In the genomic region with DNA sequence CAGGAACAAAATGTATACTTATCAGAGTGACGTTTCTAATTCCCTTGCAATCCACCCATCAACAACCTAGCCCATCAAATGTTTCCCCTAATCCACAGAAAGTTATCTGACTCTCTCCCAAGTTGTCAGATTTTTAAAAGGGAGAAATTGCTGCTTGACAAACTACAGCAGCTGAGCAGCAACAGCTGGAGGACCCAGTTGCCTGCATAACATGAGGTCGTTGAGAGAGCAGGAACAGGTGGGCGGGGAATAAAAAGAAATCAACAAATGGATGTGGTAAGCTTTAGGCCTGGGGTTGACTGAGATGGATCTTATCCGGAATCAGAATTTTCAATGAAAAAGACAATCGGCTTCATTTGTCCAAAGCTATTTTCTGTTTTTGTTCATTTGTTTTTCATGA, we compare ENCODE assay signal across 16 mouse cellular contexts.
A peak's percentile ranks its signal among the peaks of the same experiment; 100 is the strongest.
DNase-seq lines count a peak whose midpoint lies in the region; ATAC-seq and TF ChIP-seq lines count a peak whose summit lies in the region.
"Had no signal": no experiment of that assay in that cellular context is flagged by ENCODE, and none has a peak within 500 bp of the region (broad histone marks: within the 10 kb centered on the region; RNA-seq: fewer than 3 reads in every experiment).

No protein-coding gene starts in this region.

- intact Hi-C loops in heart, adult 2 months (cut with DNase I): no loop called here

- peak; percentile 87 for DNase-seq in heart, adult 11 months
- no peak for DNase-seq in heart, adult 2 months
- DNase-seq in layer of hippocampus, adult 2 months (ENCODE audit: low spot score in 2 of 2): no peak
- DNase-seq in layer of hippocampus, adult 9-11 months: no peak
- DNase-seq in limb, embryonic 14.5 days (ENCODE audit: low spot score): peak; percentile 64
- DNase-seq: adrenal gland, postnatal 14 days; cerebellum, adult 9-11 months; kidney, adult 2 months; kidney, postnatal 36 days; layer of hippocampus, postnatal 36 days had no signal

- ATAC-seq in embryonic facial prominence, embryonic 15.5 days (ENCODE audit: insufficient number of reproducible peaks, low FRiP score, low TSS enrichment, low read depth): 0 out of 2 replicates have a peak, but pooled peaks have one; percentile 0
- peak; percentile 70 for ATAC-seq in limb, embryonic 14.5 days (ENCODE audit: low FRiP score, low read depth)
- ATAC-seq in kidney, embryonic 15.5 days (replicated peaks; ENCODE audit: low FRiP score): no peak
- ATAC-seq: CD4-positive, CD25-positive, alpha-beta regulatory T cell, adult 4 months; midbrain, embryonic 13.5 days had no signal

- no peak for TF ChIP-seq EP300 in heart, adult 2 months (IDR thresholded peaks at IDR 0.05; ENCODE audit: insufficient read depth, low read depth, low read length)

- TF ChIP-seq POLR2A in heart, adult 2 months (IDR thresholded peaks at IDR 0.05; ENCODE audit: insufficient read depth, low read depth, low read length): no peak
- TF ChIP-seq POLR2A in limb, embryonic 14.5 days (IDR thresholded peaks at IDR 0.05; ENCODE audit: borderline replicate concordance, extremely low read depth, insufficient read depth, insufficient read length): no peak

- no peaks in the 10 kb centered on the region for H3K36me3 ChIP-seq in heart, adult 2 months (ENCODE audit: control insufficient read depth, insufficient read depth, low read length)
- no peaks in the 10 kb centered on the region for H3K36me3 ChIP-seq in embryonic facial prominence, embryonic 15.5 days
- no peaks in the 10 kb centered on the region for H3K36me3 ChIP-seq in limb, embryonic 14.5 days (ENCODE audit: control insufficient read depth, insufficient read depth, low read length)
- no peaks in the 10 kb centered on the region for H3K36me3 ChIP-seq in kidney, embryonic 15.5 days
- H3K36me3 ChIP-seq: heart, embryonic 12.5 days; midbrain, embryonic 13.5 days had no signal

- H3K4me3 ChIP-seq in heart, adult 2 months: no peak overlapping the region
- no peak overlapping the region; the same call in 1 of the 2 replicates for H3K4me3 ChIP-seq in layer of hippocampus, adult 2 months
- H3K4me3 ChIP-seq in embryonic facial prominence, embryonic 15.5 days (replicated peaks): no peak overlapping the region
- H3K4me3 ChIP-seq in limb, embryonic 14.5 days (replicated peaks; ENCODE audit: low read length): no peak overlapping the region
- no peak overlapping the region for H3K4me3 ChIP-seq in kidney, embryonic 15.5 days (replicated peaks)
- H3K4me3 ChIP-seq: heart, embryonic 12.5 days; midbrain, embryonic 13.5 days had no signal

- H3K9me3 ChIP-seq in embryonic facial prominence, embryonic 15.5 days (replicated peaks): no peaks in the 10 kb centered on the region
- H3K9me3 ChIP-seq in limb, embryonic 14.5 days (ENCODE audit: control insufficient read depth, low read length): no peaks in the 10 kb centered on the region
- H3K9me3 ChIP-seq in kidney, embryonic 15.5 days (replicated peaks): no peaks in the 10 kb centered on the region
- H3K9me3 ChIP-seq: heart, embryonic 12.5 days; midbrain, embryonic 13.5 days had no signal

- H3K27me3 ChIP-seq in heart, adult 2 months (ENCODE audit: control insufficient read depth, insufficient read depth, low read length): 0 out of 2 replicates have a peak, but pooled peaks cover 1% of the 10 kb centered on the region
- no peaks in the 10 kb centered on the region for H3K27me3 ChIP-seq in embryonic facial prominence, embryonic 15.5 days
- peaks cover 4% of the 10 kb centered on the region; the same call in 1 of the 2 replicates for H3K27me3 ChIP-seq in limb, embryonic 14.5 days (ENCODE audit: control insufficient read depth, insufficient read depth, low read length)
- H3K27me3 ChIP-seq in kidney, embryonic 15.5 days: peaks cover 21% of the 10 kb centered on the region
- H3K27me3 ChIP-seq: heart, embryonic 12.5 days; midbrain, embryonic 13.5 days had no signal

- H3K79me2 ChIP-seq in heart, adult 2 months (replicated peaks; ENCODE audit: control insufficient read depth, insufficient read depth, low read length): no peaks in the 10 kb centered on the region

- no peak overlapping the region; the same call in 1 of the 2 replicates for H3K27ac ChIP-seq in heart, adult 2 months
- peak overlapping the region; percentile 99 for H3K27ac ChIP-seq in layer of hippocampus, adult 2 months
- H3K27ac ChIP-seq in embryonic facial prominence, embryonic 15.5 days (replicated peaks): peak overlapping the region; percentile 51; the same call in 1 of the 2 replicates
- H3K27ac ChIP-seq in limb, embryonic 14.5 days (replicated peaks; ENCODE audit: low read depth, low read length): no peak overlapping the region
- H3K27ac ChIP-seq in kidney, embryonic 15.5 days: no peak overlapping the region
- H3K27ac ChIP-seq: macrophage had no signal

- 63% methylated on average over 5 of the region's 5 CpGs for WGBS in heart, adult 2 months
- WGBS in embryonic facial prominence, embryonic 15.5 days: 64% methylated on average over 5 of the region's 5 CpGs
- WGBS in limb, embryonic 14.5 days: 64% methylated on average over 5 of the region's 5 CpGs
- WGBS in kidney, embryonic 15.5 days: 67% methylated on average over 5 of the region's 5 CpGs

- TF ChIP-seq CTCF in heart, adult 2 months (IDR thresholded peaks at IDR 0.05): no peak
- no peak for TF ChIP-seq CTCF in layer of hippocampus, adult 2 months (conservative IDR thresholded peaks at IDR 0.05)

- no peak overlapping the region for H3K9ac ChIP-seq in heart, adult 2 months (ENCODE audit: low read depth, low read length)
- H3K9ac ChIP-seq in embryonic facial prominence, embryonic 15.5 days: no peak overlapping the region
- no peak overlapping the region for H3K9ac ChIP-seq in limb, embryonic 14.5 days (ENCODE audit: low read depth, low read length, severe bottlenecking)
- no peak overlapping the region for H3K9ac ChIP-seq in kidney, embryonic 15.5 days
- H3K9ac ChIP-seq: heart, embryonic 12.5 days; midbrain, embryonic 13.5 days had no signal

- no peaks in the 10 kb centered on the region for H3K4me1 ChIP-seq in heart, adult 2 months (ENCODE audit: control insufficient read depth, insufficient read depth, low read length)
- H3K4me1 ChIP-seq in embryonic facial prominence, embryonic 15.5 days: 0 out of 2 replicates have a peak, but pooled peaks cover 9% of the 10 kb centered on the region
- H3K4me1 ChIP-seq in limb, embryonic 14.5 days (ENCODE audit: control insufficient read depth, insufficient read depth, low read length): peaks cover 14% of the 10 kb centered on the region
- peaks cover 9% of the 10 kb centered on the region; the same call in 1 of the 2 replicates for H3K4me1 ChIP-seq in kidney, embryonic 15.5 days

- no peak overlapping the region for H3K4me2 ChIP-seq in embryonic facial prominence, embryonic 15.5 days (replicated peaks)
- no peak overlapping the region for H3K4me2 ChIP-seq in limb, embryonic 14.5 days (replicated peaks; ENCODE audit: low read depth, low read length, severe bottlenecking)
- no peak overlapping the region for H3K4me2 ChIP-seq in kidney, embryonic 15.5 days
- H3K4me2 ChIP-seq: heart, embryonic 12.5 days; midbrain, embryonic 13.5 days had no signal

Comparison
In these comparisons a context has a peak if more than half of its experiments do, and no peak if none do; other contexts are left out.
1. DNase-seq: peak in heart, adult 11 months (single experiment) and limb, embryonic 14.5 days (single experiment); none in heart, adult 2 months (0 of 2), layer of hippocampus, adult 2 months (0 of 2) and layer of hippocampus, adult 9-11 months (single experiment).
2. H3K27ac ChIP-seq: peak in layer of hippocampus, adult 2 months (single experiment) and embryonic facial prominence, embryonic 15.5 days (single experiment); none in heart, adult 2 months (single experiment), limb, embryonic 14.5 days (single experiment) and kidney, embryonic 15.5 days (single experiment).